Mouse (Mus musculus) heart, embryonic 10.5 days (tissue): ENCODE data around the gene Retsat. TPM values are rescaled to one million over a fixed set of nuclear protein-coding genes. Genes with fewer than 3 reads are reported as not detected.

Experiments
- DNase-seq: peaks from one replicate; pipeline ENCODE4 v3.0.0-alpha.2; 2017; ENCODE audit warnings: low spot score
- H3K27ac ChIP-seq: fragments of 300-500 bp; sonication (generic); 2 replicates; pipeline ENCODE4 v1.5.1; 2016; ENCODE audit warnings: mild to moderate bottlenecking
- H3K27me3 ChIP-seq: fragments of 300-500 bp; sonication (generic); 2 replicates; pipeline ENCODE4 v1.6.1; 2016; ENCODE audit warnings: mild to moderate bottlenecking; ENCODE audit not compliant: poor library complexity, insufficient read depth, severe bottlenecking
- H3K36me3 ChIP-seq: fragments of 300-500 bp; sonication (generic); 2 replicates; pipeline ENCODE4 v1.6.1; 2016; ENCODE audit warnings: mild to moderate bottlenecking, moderate library complexity
- H3K4me1 ChIP-seq: fragments of 300-500 bp; sonication (generic); 2 replicates; pipeline ENCODE4 v1.6.1; 2016; ENCODE audit warnings: mild to moderate bottlenecking
- H3K4me3 ChIP-seq: fragments of 300-500 bp; sonication (generic); 2 replicates; pipeline ENCODE4 v1.5.1; 2016; ENCODE audit warnings: mild to moderate bottlenecking, moderate library complexity
- H3K9me3 ChIP-seq: fragments of 300-500 bp; sonication (generic); 2 replicates; pipeline ENCODE4 v1.6.1; 2016; ENCODE audit warnings: mild to moderate bottlenecking, moderate library complexity
- WGBS: fragments of 180-500 bp; shearing (Covaris S2); methylation state at CpG from one replicate; pipeline ENCODE4 v1.1.7; 2016; 5-methylcytosine and 5-hydroxymethylcytosine counted together
- polyA plus RNA-seq: library from polyadenylated mRNA; unstranded; fragments of >200 nt; fragmentation: Nextera tagmentation; extraction: Ambion mirVana; gene quantifications from 2 replicates; pipeline ENCODE4 v1.2.1, GENCODE M21; 2016

Gene Retsat
- polyA plus RNA-seq, 1 experiment from 2014 or later, result 13.5 TPM

DNA sequence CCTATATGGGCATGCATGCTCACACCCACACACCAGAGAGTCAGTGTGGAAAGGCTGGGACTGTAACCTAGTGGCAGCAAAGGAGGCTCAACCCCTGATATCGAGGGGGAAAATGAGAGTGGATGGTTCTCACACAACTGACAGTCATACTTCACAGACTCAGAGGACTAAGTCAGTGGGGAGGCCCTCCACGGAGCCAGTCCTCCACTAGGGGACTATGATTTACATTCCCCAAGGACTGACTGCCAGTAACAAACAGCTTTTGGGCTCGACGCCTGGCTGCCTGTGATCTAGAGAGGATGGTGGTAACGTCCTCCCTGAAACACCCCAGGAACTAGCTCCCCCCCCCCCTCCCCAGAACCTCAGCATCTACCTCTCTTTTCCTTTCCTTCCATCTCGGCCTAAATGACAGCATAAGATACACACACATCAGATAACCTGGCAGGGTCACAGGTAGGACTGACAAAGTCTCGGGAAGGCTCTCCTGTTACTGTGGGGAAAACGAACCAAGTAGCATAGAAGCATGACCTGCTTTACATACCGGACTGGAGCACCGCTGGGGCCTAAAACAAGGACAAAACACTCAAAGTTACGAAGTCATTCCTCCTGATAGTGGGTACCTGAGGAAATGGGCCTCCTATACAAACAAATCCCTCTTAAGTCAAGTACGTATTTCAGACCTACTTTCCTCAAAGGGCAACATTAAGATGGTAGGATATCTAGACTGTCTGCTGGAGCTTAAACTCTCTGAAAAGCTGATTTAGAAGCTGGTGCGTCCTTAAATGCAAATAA, 996 bp upstream of the Retsat start:
- Histone ChIP-seq H3K27ac (peak overlapping the region; percentile 90), H3K9me3 (no peaks in the 10 kb centered on the region), H3K27me3 (no peaks in the 10 kb centered on the region), H3K36me3 (no peaks in the 10 kb centered on the region), H3K4me1 (peaks cover 12% of the 10 kb centered on the region), H3K4me3 (peak overlapping the region; percentile 67)
- no peak for DNase-seq
- WGBS, result 41% methylated on average over 13 of the region's 13 CpGs

DNA sequence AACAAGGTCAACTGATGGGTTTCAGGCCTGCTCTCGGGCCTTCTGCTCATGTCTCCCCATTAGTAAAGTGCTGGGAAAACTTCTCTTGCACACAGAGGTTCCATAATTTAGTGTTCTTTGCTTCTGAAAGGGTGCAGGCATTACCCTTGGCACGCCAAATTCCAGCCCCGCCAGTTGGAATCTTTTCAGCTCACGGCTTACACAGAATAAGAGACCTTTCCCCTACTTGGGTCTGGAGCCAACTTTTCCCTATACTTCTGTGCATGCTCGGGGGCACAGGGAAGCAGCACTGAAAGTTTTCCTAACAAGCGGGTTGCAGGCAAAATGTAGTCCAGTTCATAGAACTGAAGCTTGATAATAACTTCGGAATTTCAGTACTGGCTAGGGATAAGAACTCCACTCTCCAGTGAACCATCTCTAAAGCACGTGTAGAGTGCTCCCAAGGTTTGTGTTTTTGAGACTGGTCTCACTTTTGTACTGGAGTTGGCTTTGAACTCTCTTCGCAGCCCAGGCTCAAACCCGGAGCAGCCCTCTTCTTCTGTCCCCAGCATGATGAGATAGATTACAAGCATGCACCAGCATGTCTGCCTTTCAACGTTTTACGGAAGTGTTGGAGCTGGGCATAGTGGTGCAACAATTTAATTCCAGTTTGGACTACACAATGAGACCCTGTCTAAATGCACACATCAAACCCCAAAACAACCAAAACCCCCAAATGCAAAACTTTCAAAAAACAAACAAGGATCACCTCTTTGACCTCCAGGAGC, 699 bp downstream of the Retsat start:
- 50% methylated on average over 12 of the region's 12 CpGs for WGBS
- H3K27ac ChIP-seq, result peak overlapping the region; percentile 90

DNA sequence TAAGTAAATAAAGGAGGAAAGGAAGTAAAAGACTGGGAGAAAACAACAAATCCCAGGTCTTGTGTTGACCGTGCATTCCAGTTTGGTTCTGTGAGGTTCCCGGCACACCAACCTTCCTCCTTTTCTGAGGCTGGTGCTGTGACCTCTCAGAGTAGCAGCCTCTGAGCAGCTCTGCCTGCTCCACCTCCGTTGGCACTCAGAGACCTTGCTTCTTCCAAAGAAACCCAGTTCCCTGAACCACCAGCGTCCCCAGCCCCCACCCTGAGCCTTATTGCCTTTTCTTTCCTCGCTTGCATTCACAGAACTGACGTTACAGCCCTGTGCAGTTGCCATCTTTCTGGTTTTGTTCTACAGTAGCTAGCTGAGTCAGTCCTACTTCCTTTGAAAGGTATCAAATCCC, 1.9 kb downstream of the Retsat start:
- 77% methylated on average over 6 of the region's 6 CpGs for WGBS
- Histone ChIP-seq H3K27me3 (no peaks in the 10 kb centered on the region), H3K27ac (no peak overlapping the region), H3K36me3 (peaks cover 12% of the 10 kb centered on the region), H3K9me3 (no peaks in the 10 kb centered on the region), H3K4me1 (peaks cover 12% of the 10 kb centered on the region), H3K4me3 (no peak overlapping the region)
- DNase-seq, result no peak

More for the DNA sequence above, 699 bp downstream of the Retsat start:
- Histone ChIP-seq H3K4me1 (peaks cover 12% of the 10 kb centered on the region), H3K9me3 (no peaks in the 10 kb centered on the region), H3K36me3 (peaks cover 5% of the 10 kb centered on the region), H3K4me3 (peak overlapping the region; percentile 67), H3K27me3 (no peaks in the 10 kb centered on the region)
- DNase-seq, result no peak

DNA sequence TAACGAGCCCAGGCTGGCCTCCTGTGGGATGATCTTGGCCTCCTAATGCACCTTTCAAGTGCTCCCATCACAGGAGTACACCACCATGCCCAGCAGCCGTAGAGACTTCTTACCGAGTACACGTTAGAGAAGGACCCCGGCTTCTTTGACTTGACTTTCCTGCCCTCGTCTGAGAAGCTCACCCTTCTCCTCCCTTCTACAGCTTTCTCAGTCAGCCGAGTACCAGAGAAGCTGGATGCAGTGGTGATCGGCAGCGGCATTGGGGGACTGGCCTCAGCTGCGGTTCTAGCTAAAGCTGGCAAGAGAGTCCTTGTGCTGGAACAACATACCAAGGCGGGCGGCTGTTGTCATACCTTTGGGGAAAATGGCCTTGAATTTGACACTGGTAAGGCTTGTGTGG, 2.5 kb downstream of the Retsat start:
- no peak for DNase-seq
- Histone ChIP-seq H3K9me3 (no peaks in the 10 kb centered on the region), H3K27ac (no peak overlapping the region), H3K36me3 (peaks cover 15% of the 10 kb centered on the region), H3K27me3 (no peaks in the 10 kb centered on the region), H3K4me1 (peaks cover 12% of the 10 kb centered on the region), H3K4me3 (no peak overlapping the region)
- WGBS, result 85% methylated on average over 12 of the region's 12 CpGs

- Histone ChIP-seq H3K27me3 (no peaks in the 10 kb centered on the region), H3K9me3 (no peaks in the 10 kb centered on the region), H3K36me3 (peaks cover 24% of the 10 kb centered on the region), H3K4me1 (peaks cover 12% of the 10 kb centered on the region), H3K27ac (no peak overlapping the region), H3K4me3 (no peak overlapping the region)
- 43% methylated on average over 1 of the region's 1 CpGs for WGBS
- peak; percentile 85 for DNase-seq
These were observed 3.5 kb downstream of the Retsat start for GRCm38 (mm10) chr6:72601732-72602131.

GRCm38 (mm10) chr6:72604066-72604465, 5.8 kb downstream of the Retsat start:
- no peak for DNase-seq
- 82% methylated on average over 2 of the region's 2 CpGs for WGBS
- Histone ChIP-seq H3K27me3 (no peaks in the 10 kb centered on the region), H3K4me3 (no peak overlapping the region), H3K27ac (no peak overlapping the region), H3K9me3 (no peaks in the 10 kb centered on the region), H3K4me1 (no peaks in the 10 kb centered on the region), H3K36me3 (peaks cover 38% of the 10 kb centered on the region)

DNA sequence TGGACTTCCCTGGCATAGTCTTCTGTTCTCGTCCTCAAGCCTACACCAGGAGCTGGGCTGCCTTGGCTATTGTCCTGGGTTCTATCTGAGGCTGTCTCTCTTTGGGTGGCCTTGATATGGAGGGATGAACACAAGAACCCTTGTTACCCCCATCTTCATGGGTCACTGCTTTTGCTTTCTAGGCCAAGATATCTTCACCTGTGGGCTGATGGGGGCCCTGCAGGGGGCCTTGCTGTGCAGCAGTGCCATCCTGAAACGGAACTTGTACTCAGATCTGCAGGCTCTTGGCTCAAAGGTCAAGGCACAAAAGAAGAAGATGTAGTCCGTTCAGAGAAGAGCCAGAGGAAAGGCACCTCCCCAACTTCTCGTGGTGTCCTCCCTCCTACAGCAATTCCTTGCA, 8.8 kb downstream of the Retsat start:
- Histone ChIP-seq H3K27me3 (no peaks in the 10 kb centered on the region), H3K4me3 (no peak overlapping the region), H3K27ac (no peak overlapping the region), H3K9me3 (no peaks in the 10 kb centered on the region), H3K36me3 (peaks cover 66% of the 10 kb centered on the region), H3K4me1 (no peaks in the 10 kb centered on the region)
- DNase-seq, result no peak
- WGBS, result 89% methylated on average over 4 of the region's 4 CpGs

GRCm38 (mm10) chr6:72607676-72608075, 9.4 kb downstream of the Retsat start:
- Histone ChIP-seq H3K9me3 (no peaks in the 10 kb centered on the region), H3K27ac (no peak overlapping the region), H3K4me1 (no peaks in the 10 kb centered on the region), H3K4me3 (no peak overlapping the region), H3K36me3 (peaks cover 69% of the 10 kb centered on the region), H3K27me3 (no peaks in the 10 kb centered on the region)
- 86% methylated on average over 5 of the region's 5 CpGs for WGBS
- DNase-seq, result no peak

DNA sequence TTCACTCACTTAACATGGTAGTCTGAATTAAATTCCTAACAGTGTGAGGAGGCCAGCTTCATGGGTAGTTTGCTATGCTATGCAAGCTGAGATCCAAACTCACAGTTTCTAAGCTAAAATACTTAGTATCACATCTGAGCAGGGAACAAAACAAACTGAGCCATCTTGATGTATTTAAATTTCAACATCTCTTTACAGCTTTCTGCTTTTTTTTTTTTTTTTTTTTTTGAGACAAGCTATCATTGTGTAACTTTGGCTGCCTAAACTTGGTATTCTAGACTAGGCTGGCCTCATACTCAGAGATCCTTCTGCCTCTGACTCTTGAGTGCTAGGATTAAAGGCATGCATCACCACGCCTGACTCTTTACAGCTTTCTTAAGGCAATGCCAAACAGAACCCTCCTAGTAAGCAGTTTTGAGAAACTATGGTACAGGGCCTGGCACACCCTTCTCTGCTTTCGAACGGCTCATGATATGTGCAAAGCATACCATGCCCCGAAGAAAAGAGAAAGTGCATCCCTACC, 10.4 kb downstream of the Retsat start:
- peaks cover 76% of the 10 kb centered on the region for H3K36me3 ChIP-seq
- 91% methylated on average over 4 of the region's 4 CpGs for WGBS
- no peaks in the 10 kb centered on the region for H3K27me3 ChIP-seq
- no peak overlapping the region for H3K27ac ChIP-seq
- DNase-seq, result no peak
- no peaks in the 10 kb centered on the region for H3K4me1 ChIP-seq
- no peaks in the 10 kb centered on the region for H3K9me3 ChIP-seq
- no peak overlapping the region for H3K4me3 ChIP-seq

DNA sequence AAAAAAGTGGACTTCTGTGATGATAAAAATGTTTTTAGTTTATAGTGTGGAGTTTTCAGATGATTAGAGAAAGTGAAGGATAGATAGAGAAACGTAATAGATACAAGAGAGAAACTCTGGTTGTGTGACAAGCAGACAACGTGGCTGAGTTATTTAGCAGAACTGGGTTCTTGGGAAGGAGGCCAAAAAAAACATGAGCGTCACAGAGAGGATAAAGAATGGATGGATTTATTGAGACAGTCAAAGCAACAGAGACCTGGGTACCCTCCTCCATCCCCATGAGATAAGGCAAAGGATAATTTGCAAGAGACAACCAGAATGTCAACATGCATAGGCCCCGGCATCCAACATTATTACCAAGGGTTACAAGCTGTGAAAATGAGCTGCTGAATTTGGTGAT, 12.0 kb downstream of the Retsat start:
- H3K36me3 ChIP-seq, result peaks cover 72% of the 10 kb centered on the region
- DNase-seq, result no peak
- H3K4me3 ChIP-seq, result no peak overlapping the region
- WGBS, result 71% methylated on average over 4 of the region's 4 CpGs
- H3K27me3 ChIP-seq, result no peaks in the 10 kb centered on the region
- H3K9me3 ChIP-seq, result no peaks in the 10 kb centered on the region
- no peak overlapping the region for H3K27ac ChIP-seq
- peaks cover 12% of the 10 kb centered on the region for H3K4me1 ChIP-seq

- Histone ChIP-seq H3K27ac (no peak overlapping the region), H3K9me3 (no peaks in the 10 kb centered on the region), H3K36me3 (peaks cover 36% of the 10 kb centered on the region), H3K4me3 (peak overlapping the region; percentile 86), H3K27me3 (no peaks in the 10 kb centered on the region), H3K4me1 (peaks cover 28% of the 10 kb centered on the region)
- WGBS, result 59% methylated on average over 2 of the region's 2 CpGs
- DNase-seq, result no peak
These were observed 16.9 kb downstream of the Retsat start for GRCm38 (mm10) chr6:72615151-72615550.

DNA sequence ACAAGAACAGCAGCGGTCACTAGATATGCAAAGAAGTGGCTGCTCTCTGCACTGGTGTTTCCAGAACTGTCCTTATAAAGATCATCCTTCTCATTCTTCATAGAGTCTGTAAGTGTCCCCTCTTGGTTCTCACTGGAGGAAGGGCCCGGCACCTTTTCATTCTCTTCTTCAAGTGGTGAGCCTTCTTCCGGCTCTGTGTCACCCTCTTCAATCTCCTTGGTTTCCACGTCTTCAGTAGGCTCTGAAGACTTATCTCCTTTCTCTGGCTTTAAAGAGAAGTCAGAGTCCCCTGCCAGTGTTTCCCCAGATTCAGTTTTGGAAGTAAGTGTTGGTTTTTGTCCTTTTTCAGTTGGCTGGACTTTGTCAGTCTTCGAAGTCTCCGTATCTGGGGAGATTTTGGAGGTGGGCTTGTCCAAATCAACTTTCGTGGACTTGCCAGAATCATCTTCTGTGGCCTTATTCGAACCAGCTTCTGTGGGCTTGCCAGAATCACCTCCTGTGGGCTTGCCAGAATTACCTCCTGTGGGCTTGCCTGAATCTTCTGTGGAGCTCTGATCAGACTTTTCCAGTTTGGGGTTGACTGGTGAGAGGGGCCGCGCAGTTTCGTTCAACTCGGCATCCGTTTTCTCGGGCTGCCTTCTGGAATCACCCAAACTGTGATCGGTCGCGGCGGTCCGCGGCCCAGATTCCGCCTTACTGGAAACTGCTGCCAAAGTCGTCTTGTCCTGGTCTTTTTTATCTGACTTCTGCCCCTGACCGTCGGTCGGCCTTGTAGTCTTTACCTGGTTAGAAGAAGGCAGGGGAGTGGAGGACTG, 17.5 kb downstream of the Retsat start:
- Histone ChIP-seq H3K4me1 (peaks cover 30% of the 10 kb centered on the region), H3K4me3 (peak overlapping the region; percentile 86), H3K27me3 (no peaks in the 10 kb centered on the region), H3K9me3 (no peaks in the 10 kb centered on the region), H3K36me3 (peaks cover 31% of the 10 kb centered on the region), H3K27ac (peak overlapping the region; percentile 92)
- 22% methylated on average over 25 of the region's 25 CpGs for WGBS
- no peak for DNase-seq
